Mouse (Mus musculus) midbrain, embryonic 12.5 days (tissue): ENCODE data around the gene Pkp2. TPM values are rescaled to one million over a fixed set of nuclear protein-coding genes. Genes with fewer than 3 reads are reported as not detected.
A peak's percentile ranks its signal among the peaks of the same experiment; 100 is the strongest.

Source experiments
- ATAC-seq: fragments of 200-750 bp; cut with Nextera tagmentation; 2 replicates; pipeline ENCODE4 v1.8.0; 2017; ENCODE audit warnings: low read depth, moderate TSS enrichment, moderate library complexity; ENCODE audit not compliant: low FRiP score
- H3K27ac ChIP-seq: fragments of 300-500 bp; sonication (generic); replicated peaks from 2 replicates; pipeline ENCODE4 v1.5.1; 2016; ENCODE audit warnings: mild to moderate bottlenecking
- H3K27me3 ChIP-seq: fragments of 300-500 bp; sonication (generic); 2 replicates; pipeline ENCODE4 v1.6.1; 2016; ENCODE audit warnings: mild to moderate bottlenecking
- H3K36me3 ChIP-seq: fragments of 300-500 bp; sonication (generic); 2 replicates; pipeline ENCODE4 v1.6.1; 2016
- H3K4me1 ChIP-seq: fragments of 300-500 bp; sonication (generic); 2 replicates; pipeline ENCODE4 v1.6.1; 2016
- H3K4me2 ChIP-seq: fragments of 300-500 bp; sonication (generic); replicated peaks from 2 replicates; pipeline ENCODE4 v1.6.1; 2016; ENCODE audit warnings: mild to moderate bottlenecking, moderate library complexity
- H3K4me3 ChIP-seq: fragments of 300-500 bp; sonication (generic); 2 replicates; pipeline ENCODE4 v1.5.1; 2016; ENCODE audit warnings: mild to moderate bottlenecking
- H3K9ac ChIP-seq: fragments of 300-500 bp; sonication (generic); replicated peaks from 2 replicates; pipeline ENCODE4 v1.6.1; 2016; ENCODE audit warnings: mild to moderate bottlenecking, moderate library complexity
- H3K9me3 ChIP-seq: fragments of 300-500 bp; sonication (generic); 2 replicates; pipeline ENCODE4 v1.6.1; 2016; ENCODE audit warnings: mild to moderate bottlenecking
- WGBS: fragments of 180-500 bp; shearing (Covaris S2); methylation state at CpG from one replicate; pipeline ENCODE4 v1.1.7; 2016; 5-methylcytosine and 5-hydroxymethylcytosine counted together
- polyA plus RNA-seq: library from polyadenylated mRNA; unstranded; fragments of >200 nt; fragmentation: Nextera tagmentation; extraction: Ambion mirVana; gene quantifications from 2 replicates; pipeline ENCODE4 v1.2.1, GENCODE M21; 2016

Pkp2 gene
- polyA plus RNA-seq, 1 experiment from 2014 or later = 2.5 TPM

DNA sequence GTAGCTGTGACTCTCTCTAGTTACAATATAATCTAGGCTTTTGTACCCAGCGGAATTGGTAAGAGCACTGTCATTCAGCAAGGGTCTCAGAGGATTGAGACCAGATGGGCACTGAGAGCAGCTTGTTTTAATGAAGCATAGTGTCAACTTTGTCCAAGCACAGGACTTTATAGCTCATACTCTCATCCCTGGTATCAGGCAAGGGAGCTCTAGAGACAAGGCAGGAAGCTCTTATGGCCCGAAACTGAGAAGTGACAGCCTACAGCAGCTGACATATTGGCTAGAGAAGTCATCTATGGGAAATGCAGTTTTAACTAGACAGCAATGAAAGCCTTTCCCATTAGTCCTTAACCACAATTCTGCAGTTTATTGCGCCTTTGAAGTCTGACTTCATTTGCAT, 59.9 kb downstream of the Pkp2 start:
- 33% methylated on average over 3 of the region's 3 CpGs for WGBS
- Histone ChIP-seq H3K27ac (no peak overlapping the region), H3K4me3 (no peak overlapping the region), H3K36me3 (no peaks in the 10 kb centered on the region), H3K9me3 (no peaks in the 10 kb centered on the region), H3K27me3 (no peaks in the 10 kb centered on the region), H3K9ac (no peak overlapping the region), H3K4me2 (no peak overlapping the region), H3K4me1 (peaks cover 9% of the 10 kb centered on the region; the same call in 1 of the 2 replicates)
- no peak for ATAC-seq

DNA sequence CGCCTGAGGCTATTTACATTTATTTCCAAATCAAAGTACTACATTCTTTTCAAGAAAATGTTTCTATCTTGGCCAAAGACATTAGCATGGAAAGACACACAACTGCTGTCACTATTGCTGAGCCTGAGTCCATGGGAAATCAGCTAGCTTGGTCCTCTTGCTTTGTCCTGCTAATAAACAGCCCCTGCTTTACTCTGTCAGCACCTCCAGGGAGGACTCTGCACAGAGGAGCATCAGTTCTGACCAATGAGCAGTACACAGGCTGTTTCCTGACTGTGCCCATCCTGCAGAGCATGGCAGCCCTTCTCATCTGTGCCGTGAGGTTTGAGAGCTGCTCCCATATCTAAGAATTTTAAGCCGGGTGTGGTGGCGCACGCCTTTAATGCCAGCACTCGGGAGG, 60.6 kb downstream of the Pkp2 start:
- no peak overlapping the region for H3K4me3 ChIP-seq
- H3K27me3 ChIP-seq = no peaks in the 10 kb centered on the region
- peak; percentile 23; the same call in 1 of the 2 replicates for ATAC-seq
- H3K36me3 ChIP-seq = no peaks in the 10 kb centered on the region
- no peak overlapping the region for H3K4me2 ChIP-seq
- H3K27ac ChIP-seq = no peak overlapping the region
- peaks cover 9% of the 10 kb centered on the region; the same call in 1 of the 2 replicates for H3K4me1 ChIP-seq
- WGBS = 83% methylated on average over 6 of the region's 6 CpGs
- H3K9me3 ChIP-seq = no peaks in the 10 kb centered on the region
- no peak overlapping the region for H3K9ac ChIP-seq

DNA sequence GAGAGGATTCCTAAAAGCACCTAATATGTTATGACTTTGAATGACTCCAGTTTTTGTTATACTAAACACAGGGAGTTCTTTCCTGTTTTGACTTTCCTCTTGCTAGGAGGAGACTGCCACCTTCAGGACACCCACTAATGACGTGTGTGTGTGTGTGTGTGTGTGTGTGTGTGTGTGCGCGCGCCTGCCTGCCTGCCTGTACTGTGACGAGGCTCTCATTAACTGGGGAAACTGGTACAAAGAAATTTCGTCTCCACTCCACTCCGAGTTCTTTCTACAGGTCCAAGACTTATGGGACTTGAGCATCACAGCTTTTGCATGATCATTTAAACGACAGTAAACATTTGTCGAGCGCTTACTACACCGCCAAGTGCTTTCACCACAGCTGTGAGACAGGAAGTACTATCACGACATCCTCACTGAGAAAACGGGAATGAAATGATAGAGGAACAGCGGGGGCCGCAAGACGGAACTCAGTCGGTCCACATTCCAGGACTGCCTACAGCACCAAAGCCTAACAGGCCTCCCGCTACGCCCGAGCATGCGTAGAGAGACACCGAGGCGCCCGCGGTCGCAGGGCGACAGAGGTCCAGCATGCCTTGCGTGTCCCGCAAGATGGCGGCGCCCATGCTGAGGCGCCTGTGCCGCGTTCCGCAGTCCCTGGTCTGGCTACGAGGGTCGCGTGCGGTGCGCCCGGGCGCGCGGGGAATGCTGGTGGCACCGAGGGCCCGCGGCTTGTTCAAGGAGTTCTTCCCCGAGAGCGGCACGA, 89.4 kb downstream of the Pkp2 start, which contains the start of gene Yars2:
TSS of gene Yars2 (plus strand) at position 597 of the 769 bp plus-strand sequence.
- peak within 1 kb of the TSS; percentile 78 for H3K4me3 ChIP-seq
- H3K27ac ChIP-seq = peak within 1 kb of the TSS; percentile 87
- H3K4me1 ChIP-seq = peaks cover 6% of the 10 kb centered on the region
- peak within 1 kb of the TSS; percentile 67 for H3K9ac ChIP-seq
- H3K27me3 ChIP-seq = no peaks in the 10 kb centered on the region
- no peaks in the 10 kb centered on the region for H3K9me3 ChIP-seq
- WGBS = under 1% methylated on average over 50 of the region's 50 CpGs
- peak; percentile 99 for ATAC-seq
- peak within 1 kb of the TSS; percentile 81 for H3K4me2 ChIP-seq
- H3K36me3 ChIP-seq = peaks cover 14% of the 10 kb centered on the region

DNA sequence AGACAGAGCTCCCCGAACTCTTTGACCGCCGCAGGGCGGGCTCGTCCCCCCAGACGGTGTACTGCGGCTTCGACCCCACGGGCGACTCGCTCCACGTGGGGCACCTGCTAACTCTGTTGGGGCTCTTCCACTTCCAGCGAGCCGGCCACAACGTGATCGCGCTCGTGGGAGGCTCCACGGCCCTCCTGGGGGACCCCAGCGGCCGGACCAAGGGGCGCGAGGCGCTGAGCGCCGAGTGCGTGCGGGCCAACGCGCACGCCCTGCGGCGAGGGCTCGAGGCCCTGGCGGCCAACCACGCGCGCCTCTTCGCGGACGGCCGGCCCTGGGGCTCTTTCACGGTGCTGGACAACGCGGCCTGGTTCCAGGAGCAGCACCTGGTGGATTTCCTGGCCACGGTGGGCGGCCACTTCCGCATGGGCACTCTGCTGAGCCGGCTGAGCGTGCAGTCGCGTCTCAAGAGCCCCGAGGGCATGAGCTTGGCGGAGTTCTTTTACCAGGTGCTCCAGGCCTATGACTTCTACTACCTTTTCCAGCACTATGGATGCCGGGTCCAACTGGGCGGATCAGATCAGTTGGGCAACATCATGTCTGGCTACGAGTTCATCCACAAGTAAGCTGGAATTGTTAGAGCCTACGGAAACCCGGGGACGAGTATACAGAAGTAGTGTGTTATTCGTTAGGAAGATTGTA, 90.2 kb downstream of the Pkp2 start:
- WGBS = under 1% methylated on average over 61 of the region's 61 CpGs
- peak; percentile 70; the same call in 1 of the 2 replicates for ATAC-seq
- H3K4me1 ChIP-seq = peaks cover 6% of the 10 kb centered on the region

GRCm38 (mm10) chr16:16303888-16304287, 90.8 kb downstream of the Pkp2 start:
- peak overlapping the region; percentile 78 for H3K4me3 ChIP-seq
- no peak for ATAC-seq
- no peaks in the 10 kb centered on the region for H3K9me3 ChIP-seq
- peak overlapping the region; percentile 67 for H3K9ac ChIP-seq
- H3K4me1 ChIP-seq = peaks cover 6% of the 10 kb centered on the region
- H3K27ac ChIP-seq = 0 out of 2 replicates have a peak overlapping the region, but pooled peaks have one; percentile 87
- H3K4me2 ChIP-seq = peak overlapping the region; percentile 81
- peaks cover 19% of the 10 kb centered on the region for H3K36me3 ChIP-seq
- 19% methylated on average over 7 of the region's 7 CpGs for WGBS
- no peaks in the 10 kb centered on the region for H3K27me3 ChIP-seq

More for the DNA sequence above, 90.2 kb downstream of the Pkp2 start:
- H3K9me3 ChIP-seq = no peaks in the 10 kb centered on the region
- H3K27ac ChIP-seq = peak overlapping the region; percentile 87
- H3K36me3 ChIP-seq = peaks cover 17% of the 10 kb centered on the region
- no peaks in the 10 kb centered on the region for H3K27me3 ChIP-seq
- peak overlapping the region; percentile 67 for H3K9ac ChIP-seq
- peak overlapping the region; percentile 78 for H3K4me3 ChIP-seq
- H3K4me2 ChIP-seq = peak overlapping the region; percentile 81

- no peaks in the 10 kb centered on the region for H3K27me3 ChIP-seq
- H3K27ac ChIP-seq = no peak overlapping the region
- H3K4me3 ChIP-seq = no peak overlapping the region
- no peaks in the 10 kb centered on the region for H3K9me3 ChIP-seq
- H3K9ac ChIP-seq = no peak overlapping the region
- H3K4me1 ChIP-seq = no peaks in the 10 kb centered on the region
- 88% methylated on average over 5 of the region's 5 CpGs for WGBS
- no peak for ATAC-seq
- no peak overlapping the region for H3K4me2 ChIP-seq
- H3K36me3 ChIP-seq = peaks cover 65% of the 10 kb centered on the region
These were observed 98.2 kb downstream of the Pkp2 start for GRCm38 (mm10) chr16:16311319-16311718.

Other genes starting within 250 kb of the Pkp2 start
- 41.7 and 44.1 TPM in 2 replicates for gene Yars2, start 89.6 kb downstream of the Pkp2 start, polyA plus RNA-seq
- 74.1 and 85.7 TPM in 2 replicates for gene Dnm1l, start 145.6 kb downstream of the Pkp2 start, polyA plus RNA-seq